Mouse (Mus musculus) cerebellum, adult (tissue): ENCODE measurements around the gene Ch25h.

Source experiments
- ATAC-seq: cut with Nextera tagmentation; 2 replicates; pipeline ENCODE4 v1.9.2; 2017; ENCODE audit warnings: mild to moderate bottlenecking, moderate library complexity, mixed read lengths; ENCODE audit not compliant: insufficient number of reproducible peaks, low FRiP score, low TSS enrichment

Ch25h gene

DNA sequence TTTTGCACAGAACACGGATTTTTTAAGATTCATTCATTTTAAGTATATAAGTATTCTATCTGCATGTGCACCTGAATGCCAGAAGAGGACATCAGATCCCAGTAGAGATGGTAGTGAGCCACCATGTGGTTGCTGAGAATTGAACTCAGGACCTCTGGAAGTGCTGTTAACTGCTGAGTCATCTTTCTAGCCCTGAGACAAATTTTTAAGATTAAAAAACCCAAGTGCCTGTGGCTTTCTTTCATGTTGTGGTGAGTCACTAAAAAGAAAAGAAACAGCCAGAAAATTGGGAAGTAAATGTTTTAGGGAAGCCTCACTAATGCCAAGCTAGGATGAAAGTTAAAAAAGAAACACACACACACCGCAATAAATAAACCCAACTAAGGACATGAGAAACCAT is 3.3 kb downstream of the Ch25h start:
- ATAC-seq = no peak

DNA sequence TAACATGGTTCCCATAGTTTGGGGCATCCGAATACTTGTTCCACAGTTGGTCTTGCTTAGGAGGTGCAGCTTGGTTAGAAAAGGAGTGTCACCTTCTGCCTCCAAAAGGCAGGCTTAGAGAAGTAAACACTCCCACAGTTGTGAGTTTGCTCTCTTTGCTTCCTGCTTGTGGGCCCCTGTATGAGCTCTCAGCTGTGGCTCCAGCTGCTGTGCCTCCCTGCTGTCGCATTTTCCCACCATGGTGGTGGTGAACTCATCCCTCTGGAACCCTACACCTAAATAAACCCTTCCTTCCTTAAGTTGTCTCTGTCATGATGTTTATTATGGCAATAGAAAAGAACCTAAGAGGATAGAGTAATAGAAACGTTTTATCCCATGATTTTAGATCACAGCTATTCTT is 6.2 kb downstream of the Ch25h start:
- no peak for ATAC-seq

DNA sequence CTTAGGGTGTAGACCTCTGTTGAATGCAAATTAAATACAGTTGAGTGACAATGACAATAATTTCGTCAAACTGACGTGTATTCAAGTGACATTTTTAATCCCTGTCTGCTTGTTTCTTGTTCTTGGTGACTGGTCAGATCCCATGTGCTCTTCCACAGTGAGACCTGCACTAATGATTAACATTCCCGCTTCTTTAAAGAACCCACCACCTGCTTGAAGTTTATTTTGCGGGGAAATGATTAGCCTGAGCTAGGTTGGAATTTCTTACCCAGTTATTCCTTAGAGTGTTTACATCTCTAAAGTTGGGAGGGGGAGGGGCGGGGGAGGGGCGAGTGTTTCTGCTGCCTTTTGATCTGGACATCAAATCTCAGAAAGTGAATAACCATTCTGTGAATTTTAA is 6.7 kb downstream of the Ch25h start:
- ATAC-seq = no peak

DNA sequence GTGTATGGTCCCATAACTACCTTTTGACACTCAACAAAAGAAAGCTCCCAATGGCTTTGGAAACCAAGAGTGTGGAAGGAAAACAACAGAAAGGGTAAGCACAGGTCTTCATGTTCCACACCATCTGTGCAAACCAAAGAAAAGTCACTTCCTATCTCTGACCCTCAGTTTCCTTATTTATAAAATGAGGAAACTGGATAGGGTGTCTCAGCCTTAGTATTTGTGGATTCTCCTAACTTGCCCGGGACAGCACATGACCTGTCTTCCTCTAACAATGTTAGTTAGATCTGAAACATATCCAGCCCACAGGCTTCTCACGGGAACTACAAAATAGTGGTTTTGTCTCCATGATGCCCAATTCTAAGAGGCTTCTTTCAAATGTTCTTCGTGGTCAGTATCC is 10.5 kb downstream of the Ch25h start:
- ATAC-seq = no peak

- no peak for ATAC-seq
Observed at GRCm38 (mm10) chr19:34461451-34462019, 13.4 kb downstream of the Ch25h start.

GRCm38 (mm10) chr19:34450784-34451370 is 24.1 kb downstream of the Ch25h start:
- ATAC-seq = no peak

DNA sequence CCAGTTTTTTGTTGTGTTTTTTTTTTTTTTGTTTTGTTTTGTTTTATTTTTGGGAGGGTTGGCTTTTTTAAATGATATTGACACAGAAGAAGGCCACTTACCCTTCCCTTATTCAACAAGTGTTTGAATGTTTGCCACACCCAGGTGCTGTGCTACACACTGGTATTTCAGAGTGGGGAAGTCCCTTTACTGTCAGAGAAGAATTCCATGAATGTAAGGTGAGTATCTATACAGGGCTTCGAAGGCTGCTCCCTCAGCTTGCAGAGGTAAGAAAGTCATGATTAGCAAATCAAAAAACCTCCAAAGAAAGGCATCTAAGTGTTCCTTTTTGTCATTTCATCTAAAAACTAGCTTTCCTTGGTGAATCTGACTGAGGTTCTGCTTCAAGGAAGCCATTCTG is 26.1 kb downstream of the Ch25h start:
- no peak for ATAC-seq

DNA sequence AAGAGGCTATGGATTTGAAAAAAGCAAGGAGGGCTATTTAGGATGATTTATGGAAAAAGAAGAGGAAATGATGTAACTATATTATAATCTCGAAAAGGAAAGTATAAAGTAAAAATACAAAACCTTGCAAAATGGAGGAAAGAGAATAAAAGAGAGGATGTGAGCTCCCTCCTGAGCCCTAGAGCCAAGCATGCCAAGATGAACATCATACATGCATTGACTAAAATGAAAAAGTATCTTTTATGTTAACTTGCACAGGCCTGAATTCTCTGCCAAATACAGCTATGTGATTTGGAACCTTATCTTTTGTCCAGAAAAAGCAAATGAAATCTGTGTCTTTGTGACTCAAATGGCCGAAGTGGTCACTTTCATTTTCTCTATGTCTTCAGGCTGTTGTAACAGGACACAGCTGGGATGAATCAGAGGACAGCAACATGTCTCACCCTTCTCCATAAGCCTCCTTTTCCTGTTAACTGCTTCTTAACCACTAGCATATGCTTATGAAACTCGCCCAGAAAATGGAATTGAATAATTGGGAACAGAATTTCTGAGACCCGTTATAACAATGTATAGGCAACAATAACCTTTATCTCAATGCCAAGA is 29.5 kb downstream of the Ch25h start:
- no peak for ATAC-seq

DNA sequence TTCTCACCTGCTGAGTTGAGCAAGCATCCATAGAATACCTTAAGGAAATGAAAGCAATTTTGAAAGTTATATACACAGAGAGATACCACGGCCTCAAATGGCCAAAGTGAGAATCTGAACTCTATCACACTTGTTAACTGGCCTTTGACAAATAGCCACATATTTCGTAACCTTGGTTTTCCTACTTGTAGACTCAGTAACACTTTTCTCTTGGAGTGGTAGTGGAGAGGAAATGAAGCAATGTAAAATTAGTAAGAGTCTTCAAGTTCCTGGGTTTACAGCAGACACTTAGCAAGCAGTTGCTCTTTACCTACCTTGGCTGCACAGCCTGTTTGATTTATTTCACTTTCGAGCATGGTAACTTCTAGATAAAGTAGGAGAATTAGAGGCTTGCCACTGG is 30.2 kb downstream of the Ch25h start:
- ATAC-seq = no peak

DNA sequence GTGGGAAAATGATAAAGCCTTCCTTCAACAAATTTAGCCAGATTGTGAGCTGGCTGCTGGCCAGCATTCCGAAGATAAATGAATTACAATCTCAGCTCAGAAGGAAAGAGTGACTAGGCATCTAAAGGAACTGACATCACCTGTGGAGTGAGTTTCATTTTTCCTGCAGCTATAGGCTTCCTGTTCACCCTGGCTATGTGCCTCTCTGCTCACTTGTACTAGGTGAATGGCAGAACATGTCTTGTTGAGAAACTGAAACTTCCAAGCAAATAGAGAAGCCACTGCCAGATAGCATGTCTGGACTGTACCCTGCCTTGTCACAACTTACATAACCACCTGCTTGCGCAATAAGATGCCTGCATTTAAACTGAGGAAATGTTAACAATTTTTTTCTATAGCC is 33.0 kb downstream of the Ch25h start:
- no peak for ATAC-seq

DNA sequence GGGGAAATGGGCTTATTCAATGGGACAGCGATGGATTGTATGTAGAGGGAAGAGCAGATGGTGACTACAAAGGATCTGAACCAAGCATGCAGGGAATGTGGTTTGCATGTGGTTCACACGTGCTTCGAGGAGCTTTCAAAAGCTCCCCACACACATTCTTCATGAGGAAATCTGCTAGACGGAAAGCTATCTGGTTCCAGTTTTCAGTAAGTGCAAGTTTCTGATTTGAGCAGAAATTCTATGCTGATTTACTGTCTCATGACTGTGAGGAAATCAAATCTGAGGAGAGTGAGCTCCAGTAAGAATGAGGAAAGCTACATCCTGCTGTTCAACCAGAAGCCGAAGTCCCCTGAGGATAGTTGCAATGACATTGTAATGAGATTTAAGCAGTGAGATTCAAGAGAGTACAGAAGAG is 39.8 kb downstream of the Ch25h start:
- ATAC-seq = no peak

- ATAC-seq = no peak
Observed at GRCm38 (mm10) chr19:34431314-34431713, 43.6 kb downstream of the Ch25h start.

DNA sequence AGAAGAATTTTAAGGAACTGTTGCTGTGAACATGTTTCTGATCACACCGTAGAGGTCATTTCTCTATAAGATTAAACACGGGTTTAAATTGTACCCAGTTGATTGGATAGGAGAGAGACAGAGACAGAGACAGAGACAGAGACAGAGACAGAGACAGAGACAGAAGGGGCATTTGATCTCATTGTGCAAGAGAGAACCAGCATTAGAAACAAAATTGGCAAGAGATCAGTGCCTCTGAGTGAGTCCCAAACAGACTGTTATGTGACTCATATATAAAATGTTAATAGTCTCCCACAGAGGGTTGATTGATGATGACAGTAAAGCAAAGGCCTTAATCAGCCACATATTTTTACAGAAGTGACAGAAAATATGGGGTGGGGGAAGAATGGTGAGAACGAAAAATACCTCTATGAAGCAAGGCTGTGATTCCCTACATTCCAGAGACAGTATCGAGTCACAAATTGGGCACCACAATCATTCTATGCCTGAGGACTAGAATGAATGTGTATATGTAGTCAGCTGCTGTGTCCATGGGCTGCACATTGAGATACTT is 51.1 kb downstream of the Ch25h start:
- ATAC-seq = no peak
